Mouse (Mus musculus) heart, embryonic 14.5 days (tissue): ENCODE measurements around the gene Jup. TPM values are rescaled to one million over a fixed set of nuclear protein-coding genes. Genes with fewer than 3 reads are reported as not detected.

Experiments
- ATAC-seq: fragments of 200-750 bp; cut with Nextera tagmentation; 2 replicates; pipeline ENCODE4 v1.8.0; 2017; ENCODE audit warnings: low read depth, moderate TSS enrichment; ENCODE audit not compliant: insufficient number of reproducible peaks, insufficient read depth, low FRiP score
- H3K27ac ChIP-seq, 2 experiments: fragments of 200-500 bp in 1 of 2; fragments of 300-500 bp in 1 of 2; sonication (generic) in 1 of 2; replicated peaks in 1 of 2; 2 replicates each; pipeline ENCODE4 v1.5.1; 2012 to 2014; ENCODE audit warnings: low read depth in 2 of 2, low read length in 2 of 2, control low read depth in 1 of 2, mild to moderate bottlenecking in 1 of 2, mixed read lengths in 1 of 2; ENCODE audit not compliant: control insufficient read depth in 1 of 2, insufficient read depth in 1 of 2
- H3K27me3 ChIP-seq: fragments of 300-500 bp; sonication (generic); 2 replicates; pipeline ENCODE4 v1.6.1; 2014; ENCODE audit warnings: mild to moderate bottlenecking, low read length, control low read depth; ENCODE audit not compliant: control insufficient read depth, insufficient read depth
- H3K36me3 ChIP-seq: fragments of 300-500 bp; sonication (generic); 2 replicates; pipeline ENCODE4 v1.6.1; 2014; ENCODE audit warnings: mild to moderate bottlenecking, control low read depth, low read length, mixed read lengths; ENCODE audit not compliant: control insufficient read depth, insufficient read depth
- H3K4me1 ChIP-seq, 2 experiments: fragments of 200-500 bp in 1 of 2; fragments of 300-500 bp in 1 of 2; sonication (generic) in 1 of 2; 2 replicates each; pipeline ENCODE4 v1.6.1; 2012 to 2014; ENCODE audit warnings: low read length in 2 of 2, control low read depth in 1 of 2, mixed read lengths in 1 of 2; ENCODE audit not compliant: control insufficient read depth in 2 of 2, insufficient read depth in 2 of 2
- H3K4me2 ChIP-seq: fragments of 300-500 bp; sonication (generic); 2 replicates; pipeline ENCODE4 v1.6.1; 2014; ENCODE audit warnings: mild to moderate bottlenecking, low read length
- H3K4me3 ChIP-seq, 2 experiments: fragments of 200-500 bp in 1 of 2; fragments of 300-500 bp in 1 of 2; sonication (generic) in 1 of 2; 2 replicates each; pipeline ENCODE4 v1.5.1; 2012 to 2014; ENCODE audit warnings: low read length in 2 of 2, mild to moderate bottlenecking in 2 of 2, control low read depth in 1 of 2, low read depth in 1 of 2, moderate library complexity in 1 of 2; ENCODE audit not compliant: control insufficient read depth in 1 of 2, insufficient read depth in 1 of 2
- H3K9ac ChIP-seq: fragments of 300-500 bp; sonication (generic); 2 replicates; pipeline ENCODE4 v1.6.1; 2014; ENCODE audit warnings: mild to moderate bottlenecking, low read length
- H3K9me3 ChIP-seq: fragments of 300-500 bp; sonication (generic); 2 replicates; pipeline ENCODE4 v1.6.1; 2016; ENCODE audit warnings: low read length, control low read depth; ENCODE audit not compliant: control insufficient read depth
- WGBS: fragments of 180-500 bp; shearing (Covaris S2); extraction: QIAGEN DNeasy Blood & Tissue Kit; methylation state at CpG from one replicate; pipeline ENCODE4 v1.1.7; 2014; 5-methylcytosine and 5-hydroxymethylcytosine counted together
- polyA plus RNA-seq: library from polyadenylated mRNA; unstranded; fragments of >200 nt; fragmentation: Nextera tagmentation; extraction: Ambion mirVana; gene quantifications from 2 replicates; pipeline ENCODE4 v1.2.1, GENCODE M21; 2014

The Jup gene
- polyA plus RNA-seq, 1 experiment from 2014 or later = 118 TPM

- no peaks in the 10 kb centered on the region for H3K9me3 ChIP-seq
- H3K4me1 ChIP-seq = peaks cover 50 to 52% of the 10 kb centered on the region in 2 experiments
- peaks cover 48% of the 10 kb centered on the region for H3K36me3 ChIP-seq
- ATAC-seq = no peak
- H3K27me3 ChIP-seq = no peaks in the 10 kb centered on the region
- no peak overlapping the region for H3K4me3 ChIP-seq
- H3K4me2 ChIP-seq = no peak overlapping the region
- WGBS = 63% methylated on average over 5 of the region's 5 CpGs
- H3K9ac ChIP-seq = no peak overlapping the region
- peak overlapping the region in 1 of 2 experiments; percentile 86; a peak in 1 of 4 replicates for H3K27ac ChIP-seq
Measured at GRCm38 (mm10) chr11:100386586-100386985, 11.0 kb downstream of the Jup start.

DNA sequence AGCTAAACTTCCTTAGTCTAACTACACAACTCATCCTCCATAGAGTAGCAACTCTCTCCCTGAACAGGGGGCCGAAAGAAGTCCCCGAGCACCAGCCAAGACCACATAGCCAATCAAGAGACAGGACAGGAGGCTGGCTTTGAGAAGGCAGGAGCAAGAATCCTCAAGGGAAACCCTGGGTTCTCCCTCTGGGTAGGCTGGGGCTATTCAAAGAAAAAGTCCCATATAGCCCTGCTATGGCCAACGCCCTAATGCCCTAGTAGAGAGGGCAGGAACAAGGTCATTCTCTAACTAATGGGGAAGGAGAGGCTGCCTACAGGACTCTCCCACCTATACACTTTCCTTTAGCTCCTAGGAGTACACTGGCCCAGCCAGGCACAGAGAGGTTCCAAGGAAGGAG, 12.5 kb downstream of the Jup start:
- peaks cover 63% of the 10 kb centered on the region for H3K36me3 ChIP-seq
- ATAC-seq = no peak
- no peaks in the 10 kb centered on the region for H3K9me3 ChIP-seq
- H3K9ac ChIP-seq = no peak overlapping the region
- no peaks in the 10 kb centered on the region for H3K27me3 ChIP-seq
- no peak overlapping the region for H3K27ac ChIP-seq
- no peak overlapping the region for H3K4me2 ChIP-seq
- no peak overlapping the region for H3K4me3 ChIP-seq
- H3K4me1 ChIP-seq = peaks cover 35 to 37% of the 10 kb centered on the region in 2 experiments
- 96% methylated on average over 3 of the region's 3 CpGs for WGBS

- Histone ChIP-seq H3K27ac (no peak overlapping the region), H3K4me2 (no peak overlapping the region), H3K36me3 (peaks cover 87% of the 10 kb centered on the region), H3K9ac (no peak overlapping the region), H3K27me3 (no peaks in the 10 kb centered on the region), H3K9me3 (no peaks in the 10 kb centered on the region), H3K4me1 (peaks cover 13 to 15% of the 10 kb centered on the region in 2 experiments), H3K4me3 (no peak overlapping the region)
- WGBS = 76% methylated on average over 6 of the region's 6 CpGs
- no peak for ATAC-seq
Measured at GRCm38 (mm10) chr11:100382682-100383081, 14.9 kb downstream of the Jup start.

- Histone ChIP-seq H3K4me2 (no peak overlapping the region), H3K4me1 (no peaks in the 10 kb centered on the region), H3K36me3 (peaks cover 99% of the 10 kb centered on the region), H3K27me3 (no peaks in the 10 kb centered on the region), H3K9ac (no peak overlapping the region), H3K4me3 (no peak overlapping the region), H3K9me3 (no peaks in the 10 kb centered on the region), H3K27ac (no peak overlapping the region)
- no peak for ATAC-seq
- 76% methylated on average over 4 of the region's 4 CpGs for WGBS
Measured at GRCm38 (mm10) chr11:100379311-100379710, 18.3 kb downstream of the Jup start.

DNA sequence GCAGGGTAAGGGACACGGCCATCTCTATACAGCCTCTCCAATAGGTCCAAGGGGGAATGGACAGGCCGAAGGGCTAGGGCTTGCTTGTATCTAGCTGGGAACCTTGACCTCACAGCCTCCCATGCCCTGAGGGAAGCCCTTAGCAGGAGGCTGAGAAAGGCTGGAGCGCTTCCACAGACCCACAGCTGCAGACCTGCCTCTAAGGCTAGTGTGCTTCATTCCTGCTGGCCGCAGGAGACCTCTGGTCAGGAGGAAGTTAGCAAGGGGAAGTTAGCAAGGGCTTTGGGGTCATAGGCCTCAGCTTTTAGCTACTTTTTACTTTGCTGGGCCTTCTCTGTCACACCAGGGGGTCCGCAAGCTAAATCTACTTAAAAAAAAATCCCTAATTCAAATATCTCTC, 19.1 kb downstream of the Jup start:
- 92% methylated on average over 5 of the region's 5 CpGs for WGBS
- Histone ChIP-seq H3K27me3 (no peaks in the 10 kb centered on the region), H3K4me2 (no peak overlapping the region), H3K4me1 (no peaks in the 10 kb centered on the region), H3K9me3 (no peaks in the 10 kb centered on the region), H3K36me3 (peaks cover 99% of the 10 kb centered on the region), H3K9ac (no peak overlapping the region), H3K27ac (no peak overlapping the region), H3K4me3 (no peak overlapping the region)
- no peak for ATAC-seq

- no peaks in the 10 kb centered on the region for H3K9me3 ChIP-seq
- no peak overlapping the region for H3K27ac ChIP-seq
- no peak overlapping the region for H3K4me2 ChIP-seq
- H3K9ac ChIP-seq = no peak overlapping the region
- H3K4me3 ChIP-seq = no peak overlapping the region
- 92% methylated on average over 14 of the region's 14 CpGs for WGBS
- peaks cover 99% of the 10 kb centered on the region for H3K36me3 ChIP-seq
- H3K4me1 ChIP-seq = no peaks in the 10 kb centered on the region
- no peak for ATAC-seq
- no peaks in the 10 kb centered on the region for H3K27me3 ChIP-seq
Measured at GRCm38 (mm10) chr11:100377989-100378388, 19.6 kb downstream of the Jup start.

GRCm38 (mm10) chr11:100376746-100377389, 20.7 kb downstream of the Jup start:
- Histone ChIP-seq H3K9ac (no peak overlapping the region), H3K36me3 (peaks cover 99% of the 10 kb centered on the region), H3K9me3 (no peaks in the 10 kb centered on the region), H3K4me2 (no peak overlapping the region), H3K27me3 (no peaks in the 10 kb centered on the region), H3K4me1 (no peaks in the 10 kb centered on the region), H3K27ac (no peak overlapping the region), H3K4me3 (no peak overlapping the region)
- WGBS = 90% methylated on average over 21 of the region's 21 CpGs
- no peak for ATAC-seq

DNA sequence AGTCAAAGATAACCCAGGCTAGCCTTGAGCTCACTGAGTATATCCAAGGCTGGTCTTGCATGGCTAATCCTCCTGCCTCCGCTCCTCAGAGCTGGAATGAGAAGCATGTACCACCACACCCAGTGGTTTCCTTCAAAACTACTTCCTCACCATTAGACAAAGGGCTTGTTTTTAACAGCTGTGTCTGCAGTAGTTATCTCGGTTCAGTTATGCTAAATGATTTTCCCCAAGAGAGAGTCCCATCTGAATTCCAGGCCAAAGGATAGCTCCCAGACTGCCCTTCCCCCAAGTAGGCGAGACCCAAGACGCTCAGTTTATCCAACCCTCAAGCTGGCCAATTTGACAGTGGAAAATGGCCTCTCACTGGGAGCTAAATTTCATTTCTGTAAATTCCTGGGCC, 21.6 kb downstream of the Jup start:
- Histone ChIP-seq H3K36me3 (peaks cover 99% of the 10 kb centered on the region), H3K4me2 (no peak overlapping the region), H3K9me3 (no peaks in the 10 kb centered on the region), H3K9ac (no peak overlapping the region), H3K27me3 (no peaks in the 10 kb centered on the region), H3K4me3 (no peak overlapping the region), H3K4me1 (no peaks in the 10 kb centered on the region), H3K27ac (no peak overlapping the region)
- ATAC-seq = no peak
- 66% methylated on average over 4 of the region's 4 CpGs for WGBS
